8 mouse cellular contexts compared by ENCODE assay signal in genomic region chr6:143099281-143099680, GRCm38 (mm10). TPM values are rescaled to one million over a fixed set of nuclear protein-coding genes. Genes with fewer than 3 reads are reported as not detected.
DNase-seq lines count a peak whose midpoint lies in the region; ATAC-seq and TF ChIP-seq lines count a peak whose summit lies in the region.

No protein-coding gene starts in this region.

- H3K4me3 ChIP-seq in embryonic facial prominence, embryonic 12.5 days = peak overlapping the region; percentile 90
- peak overlapping the region; percentile 97 for H3K4me3 ChIP-seq in limb, embryonic 10.5 days
- H3K4me3 ChIP-seq in midbrain, embryonic 15.5 days = peak overlapping the region; percentile 90
- H3K4me3 ChIP-seq in stomach, postnatal 0 days (ENCODE audit: low read depth, low read length) = peak overlapping the region; percentile 73

- H3K27me3 ChIP-seq in embryonic facial prominence, embryonic 12.5 days = no peaks in the 10 kb centered on the region
- H3K27me3 ChIP-seq in limb, embryonic 10.5 days (ENCODE audit: low read depth, poor library complexity, severe bottlenecking) = no peaks in the 10 kb centered on the region
- no peaks in the 10 kb centered on the region for H3K27me3 ChIP-seq in midbrain, embryonic 15.5 days (replicated peaks)
- H3K27me3 ChIP-seq in stomach, postnatal 0 days (ENCODE audit: control insufficient read depth, insufficient read depth, low read length) = no peaks in the 10 kb centered on the region

- no peak for TF ChIP-seq EP300 in stomach, postnatal 0 days (optimal IDR thresholded peaks at IDR 0.05)

- ATAC-seq in embryonic facial prominence, embryonic 12.5 days (ENCODE audit: insufficient number of reproducible peaks, insufficient read depth, low FRiP score, low TSS enrichment) = peak; percentile 76
- ATAC-seq in hematopoietic stem cell, adult 5-6 weeks (replicated peaks in 1 of 2; ENCODE audit: insufficient read depth in 1 of 2, low FRiP score in 2 of 2, low TSS enrichment in 1 of 2, low read depth in 1 of 2, poor library complexity in 2 of 2, severe bottlenecking in 2 of 2) = peak; percentile 30 to 41
- ATAC-seq in midbrain, embryonic 15.5 days (replicated peaks) = peak; percentile 82
- peak; percentile 56 for ATAC-seq in stomach, postnatal 0 days (ENCODE audit: low FRiP score, low TSS enrichment)

- peak overlapping the region; percentile 93 for H3K27ac ChIP-seq in embryonic facial prominence, embryonic 12.5 days
- peak overlapping the region; percentile 96 for H3K27ac ChIP-seq in limb, embryonic 10.5 days
- H3K27ac ChIP-seq in midbrain, embryonic 15.5 days = peak overlapping the region; percentile 99
- peak overlapping the region; percentile 87 for H3K27ac ChIP-seq in stomach, postnatal 0 days (replicated peaks)

- under 1% methylated on average over 32 of the region's 32 CpGs for WGBS in embryonic facial prominence, embryonic 12.5 days
- under 1% methylated on average over 32 of the region's 32 CpGs for WGBS in limb, embryonic 10.5 days
- WGBS in midbrain, embryonic 15.5 days = under 1% methylated on average over 32 of the region's 32 CpGs
- WGBS in stomach, postnatal 0 days = under 1% methylated on average over 23 of the region's 32 CpGs

- 0 out of 2 replicates have a peak, but pooled peaks cover 2% of the 10 kb centered on the region for H3K4me1 ChIP-seq in embryonic facial prominence, embryonic 12.5 days
- peaks cover 48% of the 10 kb centered on the region for H3K4me1 ChIP-seq in limb, embryonic 10.5 days
- H3K4me1 ChIP-seq in midbrain, embryonic 15.5 days = peaks cover 28% of the 10 kb centered on the region
- no peaks in the 10 kb centered on the region for H3K4me1 ChIP-seq in stomach, postnatal 0 days (replicated peaks; ENCODE audit: control insufficient read depth, insufficient read depth)

- no peaks in the 10 kb centered on the region for H3K9me3 ChIP-seq in embryonic facial prominence, embryonic 12.5 days
- H3K9me3 ChIP-seq in limb, embryonic 10.5 days (replicated peaks) = no peaks in the 10 kb centered on the region
- no peaks in the 10 kb centered on the region for H3K9me3 ChIP-seq in midbrain, embryonic 15.5 days
- no peaks in the 10 kb centered on the region for H3K9me3 ChIP-seq in stomach, postnatal 0 days (ENCODE audit: control insufficient read depth, low read length)

- H3K4me2 ChIP-seq in embryonic facial prominence, embryonic 12.5 days (replicated peaks) = peak overlapping the region; percentile 81
- peak overlapping the region; percentile 75 for H3K4me2 ChIP-seq in midbrain, embryonic 15.5 days
- H3K4me2 ChIP-seq in stomach, postnatal 0 days (replicated peaks; ENCODE audit: low read depth) = peak overlapping the region; percentile 77

- DNase-seq in ovary, postnatal 14 days (ENCODE audit: low spot score) = peak; percentile 21
- no peak for DNase-seq in ovary, postnatal 36 days (ENCODE audit: low spot score)
- peak; percentile 49 for DNase-seq in T-cell, adult 2 months (ENCODE audit: low spot score)
- no peak for DNase-seq in limb, embryonic 10.5 days (ENCODE audit: low spot score)
- DNase-seq in stomach, postnatal 0 days (ENCODE audit: low spot score) = peak; percentile 62

- H3K9ac ChIP-seq in embryonic facial prominence, embryonic 12.5 days = peak overlapping the region; percentile 88
- peak overlapping the region; percentile 89 for H3K9ac ChIP-seq in midbrain, embryonic 15.5 days
- peak overlapping the region; percentile 68 for H3K9ac ChIP-seq in stomach, postnatal 0 days (ENCODE audit: low read length)

- peak; percentile 33; the same call in 1 of the 2 replicates for TF ChIP-seq CTCF in stomach, postnatal 0 days (IDR thresholded peaks at IDR 0.05; ENCODE audit: low read depth)

- peaks cover 7% of the 10 kb centered on the region; the same call in 1 of the 2 replicates for H3K36me3 ChIP-seq in embryonic facial prominence, embryonic 12.5 days
- H3K36me3 ChIP-seq in limb, embryonic 10.5 days = peaks cover 29% of the 10 kb centered on the region
- no peaks in the 10 kb centered on the region for H3K36me3 ChIP-seq in midbrain, embryonic 15.5 days (replicated peaks)
- no peaks in the 10 kb centered on the region for H3K36me3 ChIP-seq in stomach, postnatal 0 days (ENCODE audit: control insufficient read depth, insufficient read depth, low read length)

RNA-seq across cellular contexts. Expression of gene C2cd5, which starts 0.7 kb away (rescaled TPM):
- 35.9 and 40.6 TPM in 2 replicates for polyA plus RNA-seq in embryonic facial prominence, embryonic 12.5 days (2016; fragmentation: Nextera tagmentation; extraction: Ambion mirVana)
- 43.1 and 45.3 TPM in 2 replicates for total RNA-seq in hematopoietic stem cell, adult 5-6 weeks (2017)
- 45.3 and 46.1 TPM in 2 replicates for polyA plus RNA-seq in limb, embryonic 10.5 days (2016; fragmentation: Nextera tagmentation; extraction: Ambion mirVana)
- 46.5 and 51.4 TPM in 2 replicates for polyA plus RNA-seq in midbrain, embryonic 15.5 days (2015; fragmentation: Nextera tagmentation; extraction: Ambion mirVana)
- polyA plus RNA-seq in stomach, postnatal 0 days (2015; fragmentation: Nextera tagmentation; extraction: Ambion mirVana) = 7.7 and 8.3 TPM in 2 replicates

Comparison
In these comparisons a context has a peak if more than half of its experiments do, and no peak if none do; other contexts are left out.
1. DNase-seq: peak in ovary, postnatal 14 days (single experiment), T-cell, adult 2 months (single experiment) and stomach, postnatal 0 days (single experiment); none in ovary, postnatal 36 days (single experiment) and limb, embryonic 10.5 days (single experiment).
2. Peak in every context shown above with its lines, with median percentiles within 50 percentile points of each other: ATAC-seq, H3K27ac ChIP-seq, H3K4me2 ChIP-seq, H3K4me3 ChIP-seq and H3K9ac ChIP-seq.